Mouse (Mus musculus): ENCODE data around the gene Prdm16. TPM values are rescaled to one million over a fixed set of nuclear protein-coding genes. Genes with fewer than 3 reads are reported as not detected.
A peak's percentile ranks its signal among the peaks of the same experiment; 100 is the strongest.

Prdm16 gene
- polyA plus RNA-seq, 1 experiment from 2014 or later: 16.2 TPM

DNA sequence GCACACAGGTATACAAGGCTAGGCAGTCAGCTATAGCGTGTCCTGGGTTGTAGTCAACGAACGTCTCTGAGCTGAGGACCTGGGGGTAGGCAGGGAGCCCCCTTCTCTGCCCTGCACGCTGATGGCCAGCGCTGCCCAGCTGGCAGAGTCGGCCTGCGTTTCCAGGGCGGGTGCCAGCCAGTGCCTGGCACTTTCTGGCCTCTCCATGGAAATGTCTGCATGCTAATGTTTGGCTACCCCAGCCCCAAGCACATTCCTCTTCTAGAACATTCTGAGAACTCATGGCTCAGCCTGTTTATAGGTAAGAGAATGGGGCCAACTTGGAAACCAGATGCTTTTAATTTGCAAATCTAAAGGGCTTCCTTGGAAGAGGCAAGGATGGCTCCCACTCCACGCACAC, 186.2 kb downstream of the Prdm16 start:
- peaks cover 4% of the 10 kb centered on the region; the same call in 1 of the 2 replicates for H3K4me1 ChIP-seq
- H3K27ac ChIP-seq (replicated peaks): no peak overlapping the region
- H3K9me3 ChIP-seq: no peaks in the 10 kb centered on the region
- no peak overlapping the region for H3K4me3 ChIP-seq
- H3K4me2 ChIP-seq (replicated peaks): no peak overlapping the region
- H3K27me3 ChIP-seq: peaks cover 98% of the 10 kb centered on the region
- no peak for ATAC-seq (ENCODE audit: low FRiP score, low read depth)
- H3K9ac ChIP-seq (replicated peaks): no peak overlapping the region
- WGBS: 92% methylated on average over 9 of the region's 9 CpGs
- H3K36me3 ChIP-seq: no peaks in the 10 kb centered on the region

GRCm38 (mm10) chr4:154450036-154450435, 186.6 kb downstream of the Prdm16 start:
- no peak overlapping the region for H3K27ac ChIP-seq (replicated peaks)
- ATAC-seq (ENCODE audit: low FRiP score, low read depth): no peak
- H3K4me3 ChIP-seq: no peak overlapping the region
- no peak overlapping the region for H3K4me2 ChIP-seq (replicated peaks)
- H3K36me3 ChIP-seq: no peaks in the 10 kb centered on the region
- WGBS: 84% methylated on average over 4 of the region's 4 CpGs
- peaks cover 4% of the 10 kb centered on the region; the same call in 1 of the 2 replicates for H3K4me1 ChIP-seq
- H3K9ac ChIP-seq (replicated peaks): no peak overlapping the region
- no peaks in the 10 kb centered on the region for H3K9me3 ChIP-seq
- peaks cover 98% of the 10 kb centered on the region for H3K27me3 ChIP-seq

- ATAC-seq (ENCODE audit: low FRiP score, low read depth): peak; percentile 49; the same call in 1 of the 2 replicates
- WGBS: 12% methylated on average over 3 of the region's 3 CpGs
- no peak overlapping the region for H3K4me3 ChIP-seq
- no peak overlapping the region for H3K27ac ChIP-seq (replicated peaks)
- peaks cover 98% of the 10 kb centered on the region for H3K27me3 ChIP-seq
- no peaks in the 10 kb centered on the region for H3K9me3 ChIP-seq
- no peaks in the 10 kb centered on the region for H3K36me3 ChIP-seq
- H3K4me2 ChIP-seq (replicated peaks): no peak overlapping the region
- H3K4me1 ChIP-seq: peaks cover 6% of the 10 kb centered on the region; the same call in 1 of the 2 replicates
- no peak overlapping the region for H3K9ac ChIP-seq (replicated peaks)
Observed at GRCm38 (mm10) chr4:154449343-154449742, 187.3 kb downstream of the Prdm16 start.

- Histone ChIP-seq H3K9me3 (no peaks in the 10 kb centered on the region), H3K9ac (replicated peaks) (no peak overlapping the region), H3K4me3 (no peak overlapping the region), H3K4me1 (peaks cover 14% of the 10 kb centered on the region; the same call in 1 of the 2 replicates), H3K36me3 (no peaks in the 10 kb centered on the region), H3K4me2 (replicated peaks) (no peak overlapping the region), H3K27me3 (peaks cover 88% of the 10 kb centered on the region), H3K27ac (replicated peaks) (no peak overlapping the region)
- no peak for ATAC-seq (ENCODE audit: low FRiP score, low read depth)
- 76% methylated on average over 9 of the region's 9 CpGs for WGBS
Observed at GRCm38 (mm10) chr4:154445721-154446120, 191.0 kb downstream of the Prdm16 start.

DNA sequence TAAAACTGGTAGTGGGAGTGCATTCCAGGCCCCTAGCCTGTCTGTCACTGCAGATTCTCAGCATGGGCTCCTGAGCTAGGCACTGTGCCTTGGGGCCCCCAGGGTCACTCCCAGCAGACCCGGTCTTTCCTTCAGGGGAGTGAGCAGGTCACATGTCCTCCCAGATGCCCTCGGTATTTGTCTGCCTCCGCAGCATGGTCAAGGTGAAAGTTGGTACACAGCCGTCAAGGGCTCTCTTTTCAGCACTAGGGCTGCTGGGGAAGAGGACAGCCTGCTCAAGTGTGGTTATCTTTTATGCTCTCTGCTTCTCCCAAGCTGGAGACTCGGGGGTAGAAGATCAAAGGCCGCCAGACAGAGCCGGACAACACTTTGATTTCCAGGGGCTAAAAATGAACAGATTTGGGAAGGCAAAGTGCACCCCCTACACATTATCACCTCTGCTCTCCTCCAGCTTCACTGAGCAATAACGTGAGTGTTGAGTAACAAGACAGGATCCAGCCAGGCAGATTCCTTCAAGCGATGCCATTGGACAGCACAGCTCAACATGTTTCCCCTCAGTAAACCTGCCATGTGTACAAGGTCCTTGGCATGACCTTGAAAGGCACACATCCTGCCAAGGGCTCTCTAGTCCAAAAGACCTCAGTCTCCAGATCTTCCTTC, 193.9 kb downstream of the Prdm16 start:
- H3K9ac ChIP-seq (replicated peaks): no peak overlapping the region
- H3K4me3 ChIP-seq: no peak overlapping the region
- peaks cover 75% of the 10 kb centered on the region for H3K27me3 ChIP-seq
- ATAC-seq (ENCODE audit: low FRiP score, low read depth): no peak
- no peaks in the 10 kb centered on the region for H3K36me3 ChIP-seq
- WGBS: 53% methylated on average over 9 of the region's 9 CpGs
- no peaks in the 10 kb centered on the region for H3K9me3 ChIP-seq
- H3K4me2 ChIP-seq (replicated peaks): no peak overlapping the region
- H3K27ac ChIP-seq (replicated peaks): no peak overlapping the region
- H3K4me1 ChIP-seq: peaks cover 14% of the 10 kb centered on the region; the same call in 1 of the 2 replicates

DNA sequence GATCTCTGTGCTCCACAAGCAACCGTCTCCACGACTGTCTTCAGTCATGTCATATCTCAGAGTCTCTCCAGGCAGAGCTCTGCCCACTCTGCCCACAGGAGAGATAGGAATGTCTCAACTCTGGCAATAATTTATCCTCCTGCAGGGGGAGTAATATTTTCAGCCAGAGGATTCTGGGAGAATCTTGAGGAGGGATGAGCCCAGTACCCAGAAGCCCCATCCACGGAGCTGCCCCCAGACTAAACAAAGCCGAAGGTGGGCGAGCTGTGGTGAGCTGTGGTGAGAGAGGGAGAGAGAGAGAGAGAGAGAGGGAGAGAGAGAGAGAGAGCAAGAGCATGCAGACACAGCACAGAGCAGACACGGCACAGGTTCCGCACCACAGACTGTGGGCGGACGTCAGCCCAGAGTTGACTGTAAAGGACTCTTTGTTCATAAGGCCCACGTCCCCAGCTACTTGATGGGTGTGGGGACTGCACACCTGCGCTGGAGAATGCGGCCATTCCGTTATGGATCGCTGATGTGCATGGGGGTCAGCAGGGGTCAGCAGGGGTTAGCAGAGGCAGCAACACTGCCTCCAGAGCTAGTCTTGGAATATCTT, 197.1 kb downstream of the Prdm16 start:
- ATAC-seq (ENCODE audit: low FRiP score, low read depth): no peak
- Histone ChIP-seq H3K4me2 (replicated peaks) (no peak overlapping the region), H3K4me1 (peaks cover 12% of the 10 kb centered on the region; the same call in 1 of the 2 replicates), H3K4me3 (no peak overlapping the region), H3K9ac (replicated peaks) (no peak overlapping the region), H3K27me3 (peaks cover 46% of the 10 kb centered on the region), H3K9me3 (no peaks in the 10 kb centered on the region), H3K27ac (replicated peaks) (no peak overlapping the region), H3K36me3 (no peaks in the 10 kb centered on the region)
- 75% methylated on average over 14 of the region's 14 CpGs for WGBS

DNA sequence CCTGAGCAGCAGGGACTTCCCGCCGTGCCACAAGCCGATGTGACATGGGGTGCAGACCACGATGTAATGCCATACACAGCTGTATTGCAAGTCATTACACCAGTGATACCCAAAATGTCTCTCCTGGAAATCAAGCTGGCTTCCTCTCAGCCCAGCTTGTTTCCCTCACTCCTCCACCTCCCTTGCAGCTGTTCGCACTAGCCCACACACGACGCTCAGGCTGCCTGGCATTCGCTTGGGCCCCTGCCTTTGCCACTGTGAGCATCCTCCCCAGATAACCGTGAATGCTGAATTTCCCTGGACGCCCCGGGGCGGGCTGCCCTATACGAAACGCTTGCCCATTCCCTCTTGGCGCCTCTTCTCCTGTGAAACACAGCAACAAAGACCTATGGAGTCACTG, 198.1 kb downstream of the Prdm16 start:
- no peak for ATAC-seq (ENCODE audit: low FRiP score, low read depth)

DNA sequence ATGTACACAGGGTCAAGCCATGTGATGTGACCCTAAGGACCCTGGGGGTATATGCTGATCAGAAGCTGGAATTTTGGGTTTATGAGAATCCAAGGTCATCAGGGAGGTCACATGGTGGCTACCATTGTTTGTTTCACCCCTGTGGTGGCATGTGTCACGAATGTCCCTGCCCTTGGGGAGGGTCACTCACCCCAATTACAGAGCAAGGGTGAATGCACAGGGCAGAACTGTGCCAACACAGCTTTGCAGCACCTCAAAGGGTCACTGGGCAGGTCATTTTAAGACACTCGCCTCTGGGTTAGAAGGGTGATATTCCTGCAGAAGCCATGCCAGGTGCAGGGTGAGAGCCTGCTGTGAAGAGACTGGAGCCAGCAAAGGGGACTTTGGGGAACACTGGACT, 206.9 kb downstream of the Prdm16 start:
- H3K4me2 ChIP-seq (replicated peaks): no peak overlapping the region
- no peak overlapping the region for H3K27ac ChIP-seq (replicated peaks)
- H3K4me1 ChIP-seq: no peaks in the 10 kb centered on the region; the same call in 1 of the 2 replicates
- peaks cover 28% of the 10 kb centered on the region for H3K27me3 ChIP-seq
- no peak overlapping the region for H3K4me3 ChIP-seq
- no peaks in the 10 kb centered on the region for H3K36me3 ChIP-seq
- no peaks in the 10 kb centered on the region for H3K9me3 ChIP-seq
- WGBS: 73% methylated on average over 2 of the region's 2 CpGs
- H3K9ac ChIP-seq (replicated peaks): no peak overlapping the region
- ATAC-seq (ENCODE audit: low FRiP score, low read depth): no peak

More for the DNA sequence above, 198.1 kb downstream of the Prdm16 start:
- peaks cover 37% of the 10 kb centered on the region for H3K27me3 ChIP-seq
- no peaks in the 10 kb centered on the region for H3K36me3 ChIP-seq
- H3K9ac ChIP-seq (replicated peaks): no peak overlapping the region
- H3K4me2 ChIP-seq (replicated peaks): no peak overlapping the region
- peaks cover 12% of the 10 kb centered on the region; the same call in 1 of the 2 replicates for H3K4me1 ChIP-seq
- 84% methylated on average over 15 of the region's 15 CpGs for WGBS
- H3K4me3 ChIP-seq: no peak overlapping the region
- H3K27ac ChIP-seq (replicated peaks): no peak overlapping the region
- H3K9me3 ChIP-seq: no peaks in the 10 kb centered on the region

DNA sequence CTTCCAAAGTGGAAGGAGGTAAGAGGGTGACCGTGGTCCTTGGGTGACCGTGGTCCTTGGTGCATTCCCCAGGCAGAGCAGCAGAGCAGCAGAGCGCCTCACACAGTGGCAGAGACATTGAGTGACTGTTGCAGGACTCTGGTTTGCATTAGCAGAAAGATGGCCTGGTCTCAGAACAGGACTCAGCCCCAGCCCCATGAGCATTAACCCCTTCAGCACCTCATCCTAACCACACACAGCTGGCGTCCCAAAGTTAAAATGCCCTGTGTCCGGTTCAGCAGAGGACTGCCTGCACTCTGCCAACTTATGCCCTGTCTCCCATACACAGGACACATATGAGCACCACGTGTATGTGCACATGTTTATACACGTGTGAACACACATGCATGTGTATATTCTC, 209.8 kb downstream of the Prdm16 start:
- no peak overlapping the region for H3K27ac ChIP-seq (replicated peaks)
- H3K9me3 ChIP-seq: no peaks in the 10 kb centered on the region
- H3K4me1 ChIP-seq: peaks cover 22% of the 10 kb centered on the region
- H3K27me3 ChIP-seq: peaks cover 45% of the 10 kb centered on the region
- H3K9ac ChIP-seq (replicated peaks): no peak overlapping the region
- no peak for ATAC-seq (ENCODE audit: low FRiP score, low read depth)
- WGBS: 71% methylated on average over 7 of the region's 7 CpGs
- H3K4me2 ChIP-seq (replicated peaks): no peak overlapping the region
- H3K4me3 ChIP-seq: no peak overlapping the region
- H3K36me3 ChIP-seq: no peaks in the 10 kb centered on the region

GRCm38 (mm10) chr4:154425284-154425683, 211.4 kb downstream of the Prdm16 start:
- Histone ChIP-seq H3K27ac (replicated peaks) (no peak overlapping the region), H3K4me1 (peaks cover 22% of the 10 kb centered on the region), H3K4me2 (replicated peaks) (no peak overlapping the region), H3K27me3 (peaks cover 53% of the 10 kb centered on the region), H3K4me3 (no peak overlapping the region), H3K9ac (replicated peaks) (no peak overlapping the region), H3K9me3 (no peaks in the 10 kb centered on the region), H3K36me3 (no peaks in the 10 kb centered on the region)
- no peak for ATAC-seq (ENCODE audit: low FRiP score, low read depth)
- WGBS: 68% methylated on average over 17 of the region's 17 CpGs

GRCm38 (mm10) chr4:154424681-154425080, 212.0 kb downstream of the Prdm16 start:
- WGBS: 66% methylated on average over 11 of the region's 11 CpGs

DNA sequence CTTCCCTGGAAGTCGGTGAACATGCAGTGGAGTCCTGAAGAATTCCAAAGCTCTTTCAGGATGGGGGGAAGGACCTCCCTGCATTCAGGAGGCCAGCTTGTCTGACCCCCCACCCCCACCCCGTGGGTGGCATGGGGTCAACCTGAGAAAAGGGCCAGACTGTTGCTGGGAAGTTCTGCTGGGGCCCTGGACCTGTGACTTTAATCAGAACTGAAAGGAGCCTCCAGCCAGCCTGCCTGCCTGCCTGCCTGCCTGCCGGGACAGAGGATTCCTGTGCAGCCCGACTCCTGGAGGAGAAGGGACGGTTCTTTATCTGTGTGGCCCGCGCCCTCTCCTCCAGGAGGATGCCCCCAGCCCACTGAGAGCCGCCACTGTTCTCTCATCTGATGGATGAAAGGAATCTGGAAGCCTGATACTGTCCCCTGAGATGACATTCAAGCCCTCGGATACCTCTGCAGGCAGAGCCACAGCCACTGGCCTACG, 214.2 kb downstream of the Prdm16 start:
- Histone ChIP-seq H3K27ac (replicated peaks) (peak overlapping the region; percentile 36; the same call in 1 of the 2 replicates), H3K4me1 (peaks cover 25% of the 10 kb centered on the region), H3K9ac (replicated peaks) (peak overlapping the region; percentile 44), H3K27me3 (peaks cover 51% of the 10 kb centered on the region), H3K36me3 (no peaks in the 10 kb centered on the region), H3K9me3 (peaks cover 7% of the 10 kb centered on the region; the same call in 1 of the 2 replicates), H3K4me3 (no peak overlapping the region), H3K4me2 (replicated peaks) (peak overlapping the region; percentile 36)
- ATAC-seq (ENCODE audit: low FRiP score, low read depth): peak; percentile 62; the same call in 1 of the 2 replicates
- under 1% methylated on average over 10 of the region's 10 CpGs for WGBS

More at GRCm38 (mm10) chr4:154424681-154425080, 212.0 kb downstream of the Prdm16 start:
- no peak overlapping the region for H3K4me2 ChIP-seq (replicated peaks)
- H3K9ac ChIP-seq (replicated peaks): no peak overlapping the region
- H3K27ac ChIP-seq (replicated peaks): no peak overlapping the region
- no peaks in the 10 kb centered on the region for H3K36me3 ChIP-seq
- peaks cover 25% of the 10 kb centered on the region for H3K4me1 ChIP-seq
- no peaks in the 10 kb centered on the region for H3K9me3 ChIP-seq
- no peak overlapping the region for H3K4me3 ChIP-seq
- no peak for ATAC-seq (ENCODE audit: low FRiP score, low read depth)
- peaks cover 56% of the 10 kb centered on the region for H3K27me3 ChIP-seq

All from midbrain, embryonic 12.5 days (tissue).